Comparison of ENCODE assay signal across 21 mouse cellular contexts in the genomic region with DNA sequence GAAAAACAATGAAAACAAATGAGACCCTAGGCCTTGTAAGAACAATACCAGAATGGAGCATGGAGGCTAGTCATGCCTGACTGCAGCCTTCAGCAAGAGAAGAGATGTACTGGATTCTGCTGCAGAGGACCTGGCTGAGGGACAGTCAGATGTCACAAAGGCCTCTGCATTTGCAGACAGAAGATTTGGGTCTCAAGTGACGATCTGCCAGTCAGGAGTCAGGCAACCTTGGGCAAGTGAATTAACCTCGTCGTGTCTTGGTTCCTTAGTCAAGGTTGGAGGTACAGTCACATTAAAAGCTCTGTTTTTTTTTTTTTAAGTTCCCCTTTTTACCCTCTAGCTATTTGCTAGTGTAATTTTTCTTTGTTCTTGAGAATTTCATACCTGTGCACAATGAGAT.
DNase-seq lines count a peak whose midpoint lies in the region; ATAC-seq lines count a peak whose summit lies in the region.
"Had no signal": no experiment of that assay in that cellular context is flagged by ENCODE, and none has a peak within 500 bp of the region (broad histone marks: within the 10 kb centered on the region; RNA-seq: fewer than 3 reads in every experiment).

No protein-coding gene starts in this region.

- no peak overlapping the region for H3K4me3 ChIP-seq in midbrain, embryonic 15.5 days
- no peak overlapping the region for H3K4me3 ChIP-seq in midbrain, embryonic 16.5 days (ENCODE audit: low read depth, low read length)
- H3K4me3 ChIP-seq: embryonic facial prominence, embryonic 10.5 days; embryonic facial prominence, embryonic 12.5 days; forebrain, embryonic 13.5 days; forebrain, embryonic 15.5 days had no signal

- 45% methylated on average over 3 of the region's 3 CpGs for WGBS in midbrain, embryonic 15.5 days
- WGBS in midbrain, embryonic 16.5 days, result 44% methylated on average over 3 of the region's 3 CpGs

- DNase-seq in heart, adult 11 months, result peak; percentile 48
- no peak for DNase-seq in heart, adult 9 months (ENCODE audit: low spot score in 2 of 2)
- no peak for DNase-seq in thymus, adult 18-20 months
- DNase-seq: adrenal gland, adult 8-10 months; adrenal gland, postnatal 14 days; adrenal gland, postnatal 36 days; cerebellum, adult 11-12 months; cerebellum, adult 2 months; cerebellum, adult 9-10 months; cerebellum, postnatal 10 days; cerebellum, postnatal 25 days; forebrain, postnatal 0 days had no signal

- H3K36me3 ChIP-seq in midbrain, embryonic 15.5 days (replicated peaks), result no peaks in the 10 kb centered on the region
- no peaks in the 10 kb centered on the region for H3K36me3 ChIP-seq in midbrain, embryonic 16.5 days (ENCODE audit: control insufficient read depth, insufficient read depth, low read length)
- H3K36me3 ChIP-seq: embryonic facial prominence, embryonic 10.5 days; embryonic facial prominence, embryonic 12.5 days; forebrain, embryonic 15.5 days; G1E had no signal

- H3K27ac ChIP-seq in midbrain, embryonic 15.5 days, result 0 out of 2 replicates have a peak overlapping the region, but pooled peaks have one; percentile 9
- no peak overlapping the region for H3K27ac ChIP-seq in midbrain, embryonic 16.5 days (ENCODE audit: low read length)
- H3K27ac ChIP-seq: embryonic facial prominence, embryonic 10.5 days; embryonic facial prominence, embryonic 12.5 days; forebrain, embryonic 13.5 days; forebrain, embryonic 15.5 days had no signal

- no peak overlapping the region for H3K4me2 ChIP-seq in midbrain, embryonic 15.5 days
- no peak overlapping the region for H3K4me2 ChIP-seq in midbrain, embryonic 16.5 days (ENCODE audit: low read length)
- H3K4me2 ChIP-seq: embryonic facial prominence, embryonic 12.5 days; forebrain, embryonic 13.5 days; forebrain, embryonic 15.5 days had no signal

- no peaks in the 10 kb centered on the region for H3K4me1 ChIP-seq in midbrain, embryonic 15.5 days
- H3K4me1 ChIP-seq in midbrain, embryonic 16.5 days (ENCODE audit: control insufficient read depth, insufficient read depth, low read length), result no peaks in the 10 kb centered on the region
- H3K4me1 ChIP-seq: embryonic facial prominence, embryonic 10.5 days; embryonic facial prominence, embryonic 12.5 days had no signal

- ATAC-seq in midbrain, embryonic 15.5 days (replicated peaks), result no peak
- no peak for ATAC-seq in midbrain, embryonic 16.5 days
- ATAC-seq: activated CD4-positive, CD25-positive, alpha-beta regulatory T cell, adult 4 months; forebrain, embryonic 13.5 days; forebrain, embryonic 15.5 days; forebrain, postnatal 0 days; Patski had no signal

- no peaks in the 10 kb centered on the region for H3K9me3 ChIP-seq in midbrain, embryonic 15.5 days
- H3K9me3 ChIP-seq in midbrain, embryonic 16.5 days (replicated peaks; ENCODE audit: control insufficient read depth, low read length, poor library complexity, severe bottlenecking), result no peaks in the 10 kb centered on the region
- H3K9me3 ChIP-seq: embryonic facial prominence, embryonic 10.5 days; embryonic facial prominence, embryonic 12.5 days; forebrain, embryonic 13.5 days; forebrain, embryonic 15.5 days had no signal

- no peaks in the 10 kb centered on the region for H3K27me3 ChIP-seq in midbrain, embryonic 15.5 days (replicated peaks)
- no peaks in the 10 kb centered on the region for H3K27me3 ChIP-seq in midbrain, embryonic 16.5 days (ENCODE audit: control insufficient read depth, insufficient read depth, low read depth, low read length)
- H3K27me3 ChIP-seq: embryonic facial prominence, embryonic 12.5 days; forebrain, embryonic 13.5 days; forebrain, embryonic 15.5 days; Patski had no signal

- no peak overlapping the region for H3K9ac ChIP-seq in midbrain, embryonic 15.5 days
- no peak overlapping the region for H3K9ac ChIP-seq in midbrain, embryonic 16.5 days (ENCODE audit: low read depth, low read length)
- H3K9ac ChIP-seq: embryonic facial prominence, embryonic 12.5 days; forebrain, embryonic 13.5 days; forebrain, embryonic 15.5 days; forebrain, postnatal 0 days had no signal
